Mouse (Mus musculus) right cerebral cortex, postnatal 10 days (tissue): ENCODE results near the gene Ythdf1.

Experiments
- DNase-seq, 2 experiments: peaks; one replicate each; pipeline ENCODE4 v3.0.0; 2021; ENCODE audit warnings: low spot score in 2 of 2

The Ythdf1 gene

GRCm38 (mm10) chr2:180910928-180911327 lies 9.8 kb downstream of the Ythdf1 start:
- DNase-seq, result no peak

- DNase-seq, result no peak
Observed at GRCm38 (mm10) chr2:180905556-180906221, 15.1 kb downstream of the Ythdf1 start.

DNA sequence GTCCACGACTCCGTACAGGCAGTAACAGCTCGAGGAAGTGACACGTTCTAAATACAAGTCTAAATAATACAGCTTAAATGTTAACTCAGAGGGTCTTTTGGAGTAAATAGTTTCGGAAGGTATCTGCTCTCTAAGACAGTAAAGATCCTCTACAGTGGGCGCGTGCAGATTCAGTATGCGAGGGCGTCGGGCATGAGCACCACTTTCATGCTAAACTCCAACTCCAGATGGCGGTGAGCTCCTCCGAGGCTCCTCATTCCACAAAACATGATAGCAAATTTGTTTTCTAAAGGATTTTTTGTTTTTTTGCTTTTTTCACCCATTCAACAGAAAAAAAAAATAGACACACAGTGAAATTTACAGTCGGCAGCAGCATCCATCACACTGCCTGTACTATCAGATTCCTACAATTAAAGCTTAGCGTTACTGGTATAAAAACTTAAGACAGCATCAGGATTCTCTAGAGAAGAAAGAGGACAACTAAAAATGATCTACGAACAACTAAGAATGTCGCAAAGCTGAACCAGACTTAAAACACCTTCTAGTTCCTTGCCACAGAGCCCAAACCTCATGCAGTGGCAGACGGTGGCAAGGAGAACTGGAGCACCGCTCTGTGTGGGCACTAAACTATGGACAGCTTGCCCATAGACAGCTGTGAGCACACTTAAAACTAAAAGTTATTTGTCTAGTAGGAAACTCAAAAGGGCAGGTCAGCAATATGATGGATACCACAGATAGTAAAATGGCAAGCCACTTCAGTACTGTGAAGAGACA lies 16.1 kb downstream of the Ythdf1 start:
- DNase-seq, result peak in 1 of 2 experiments; percentile 28

- no peak for DNase-seq
Observed at GRCm38 (mm10) chr2:180902086-180902485, 18.7 kb downstream of the Ythdf1 start.

GRCm38 (mm10) chr2:180897857-180898256 lies 22.9 kb downstream of the Ythdf1 start:
- DNase-seq, result no peak

DNA sequence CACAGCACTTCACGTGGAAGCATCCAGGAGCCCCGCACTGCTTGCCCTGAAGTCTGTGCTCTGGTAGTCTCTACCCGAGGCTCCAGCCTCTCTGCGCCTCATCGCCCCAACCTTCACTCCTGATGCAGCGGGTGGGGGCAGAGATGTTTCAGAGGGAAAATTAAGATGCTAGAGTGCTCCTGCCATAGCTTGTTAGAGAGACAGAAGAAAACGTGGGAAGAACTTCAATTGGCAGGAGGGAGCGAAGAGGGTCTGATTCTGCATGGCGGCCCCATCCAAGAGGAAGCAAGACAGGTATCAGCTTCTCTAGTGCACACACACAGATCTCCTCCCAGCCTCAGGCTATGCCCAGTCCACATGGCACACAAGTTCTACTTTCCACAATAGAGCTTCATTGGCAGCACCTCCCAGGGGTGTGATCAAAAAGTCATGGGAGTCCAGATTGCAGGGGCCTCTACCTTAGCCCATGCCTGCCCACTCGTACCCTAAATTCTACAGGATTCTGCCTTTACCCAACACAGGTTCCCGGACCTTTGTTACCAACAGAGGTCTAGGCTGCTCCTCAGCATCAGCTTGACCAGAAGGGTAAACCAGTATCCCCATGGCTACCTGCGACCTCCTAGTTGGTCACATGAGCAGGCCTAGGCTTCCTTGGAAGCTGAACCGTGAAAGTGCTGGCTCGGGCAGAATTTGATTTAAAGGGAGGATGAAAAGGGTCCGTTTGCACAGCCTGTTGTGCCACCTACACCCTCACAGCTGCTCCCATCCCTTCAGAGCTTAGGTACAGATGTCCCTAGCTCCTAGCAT lies 23.7 kb downstream of the Ythdf1 start:
- peak; percentile 64 to 72 for DNase-seq

GRCm38 (mm10) chr2:180895837-180896525 lies 24.8 kb downstream of the Ythdf1 start:
- peak; percentile 52 to 68 for DNase-seq

DNA sequence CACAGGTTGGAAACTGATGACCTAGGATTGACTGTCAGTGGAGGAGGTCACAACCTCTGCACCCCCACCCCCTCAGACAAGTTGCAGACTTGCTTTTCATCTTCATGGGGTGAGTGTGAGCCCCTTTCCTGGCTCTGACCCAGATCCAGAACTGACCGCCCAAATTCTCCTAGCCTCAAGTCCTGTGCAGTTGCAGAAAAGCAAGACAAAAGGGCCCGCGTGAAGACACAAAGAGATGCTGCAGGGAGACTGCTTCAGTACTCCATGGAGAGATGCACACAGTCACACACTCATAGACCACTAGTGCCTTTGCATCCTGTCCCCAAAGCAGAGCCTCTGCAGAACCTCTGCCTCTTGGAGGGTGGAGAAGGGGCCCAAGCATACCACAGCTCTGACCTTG lies 25.4 kb downstream of the Ythdf1 start:
- DNase-seq, result peak; percentile 53 to 79

GRCm38 (mm10) chr2:180894734-180895133 lies 26.0 kb downstream of the Ythdf1 start:
- DNase-seq, result peak; percentile 95 to 96

- DNase-seq, result peak; percentile 71 to 78
Observed at GRCm38 (mm10) chr2:180894029-180894623, 26.6 kb downstream of the Ythdf1 start.

- peak; percentile 66 to 67 for DNase-seq
Observed at GRCm38 (mm10) chr2:180893537-180894028, 27.2 kb downstream of the Ythdf1 start.

DNA sequence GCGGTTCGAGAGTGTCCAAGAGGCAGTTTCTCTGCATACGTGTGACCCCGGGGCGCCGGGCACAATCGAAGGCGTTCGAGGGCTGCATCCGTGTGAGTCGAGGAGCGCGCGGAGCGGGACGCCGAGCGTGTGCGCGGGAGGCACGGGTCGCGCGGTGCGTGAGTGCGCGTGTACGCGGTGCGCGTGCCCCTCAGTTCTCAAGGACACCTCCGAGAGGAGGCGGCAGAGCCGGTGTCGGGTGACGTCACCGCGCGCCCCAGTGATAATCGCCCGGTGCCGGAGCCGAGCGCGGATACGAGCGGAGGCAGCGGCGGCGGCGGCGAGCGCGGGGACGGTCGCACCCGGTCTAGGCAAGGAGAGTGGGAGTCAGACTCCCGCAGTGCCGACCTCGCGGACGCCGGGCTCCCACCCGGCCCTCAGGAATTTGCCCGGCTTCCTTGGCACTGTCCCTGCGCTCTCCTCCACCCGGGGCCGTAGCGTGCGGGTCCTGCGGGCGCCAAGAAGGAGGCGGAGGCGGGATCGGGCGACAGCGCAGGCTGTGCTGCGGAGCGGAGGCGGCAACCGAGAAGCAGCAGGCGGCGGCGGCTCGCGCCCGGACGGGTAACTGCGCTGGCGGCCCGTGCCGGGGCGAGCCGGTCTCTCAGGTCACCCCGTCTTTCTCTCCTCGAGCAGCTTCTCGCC lies 27.8 kb downstream of the Ythdf1 start:
- peak; percentile 97 for DNase-seq

GRCm38 (mm10) chr2:180891835-180892323 lies 28.9 kb downstream of the Ythdf1 start:
- DNase-seq, result peak in 1 of 2 experiments; percentile 41

- DNase-seq, result peak; percentile 88 to 92
Observed at GRCm38 (mm10) chr2:180891075-180891834, 29.5 kb downstream of the Ythdf1 start.

GRCm38 (mm10) chr2:180890422-180891074 lies 30.2 kb downstream of the Ythdf1 start:
- DNase-seq, result peak; percentile 52 to 70

DNA sequence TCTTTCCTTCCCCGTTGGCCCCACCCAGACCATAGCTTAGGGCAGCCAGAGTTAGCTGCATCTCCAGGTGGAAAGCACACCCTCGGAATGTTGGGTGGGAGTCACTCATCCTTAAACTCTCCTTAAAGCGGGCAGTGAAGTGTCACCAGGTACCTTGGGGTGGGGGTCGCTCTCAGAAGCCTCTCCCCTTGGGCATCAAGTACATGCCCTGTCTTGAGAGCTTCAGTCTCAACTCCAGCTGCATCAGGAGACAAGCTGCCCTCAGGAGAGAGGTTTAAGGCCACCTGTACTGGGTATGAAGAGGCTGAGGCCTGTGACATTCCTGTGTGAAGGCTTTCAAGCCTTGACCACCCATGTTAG lies 30.8 kb downstream of the Ythdf1 start:
- DNase-seq, result no peak

DNA sequence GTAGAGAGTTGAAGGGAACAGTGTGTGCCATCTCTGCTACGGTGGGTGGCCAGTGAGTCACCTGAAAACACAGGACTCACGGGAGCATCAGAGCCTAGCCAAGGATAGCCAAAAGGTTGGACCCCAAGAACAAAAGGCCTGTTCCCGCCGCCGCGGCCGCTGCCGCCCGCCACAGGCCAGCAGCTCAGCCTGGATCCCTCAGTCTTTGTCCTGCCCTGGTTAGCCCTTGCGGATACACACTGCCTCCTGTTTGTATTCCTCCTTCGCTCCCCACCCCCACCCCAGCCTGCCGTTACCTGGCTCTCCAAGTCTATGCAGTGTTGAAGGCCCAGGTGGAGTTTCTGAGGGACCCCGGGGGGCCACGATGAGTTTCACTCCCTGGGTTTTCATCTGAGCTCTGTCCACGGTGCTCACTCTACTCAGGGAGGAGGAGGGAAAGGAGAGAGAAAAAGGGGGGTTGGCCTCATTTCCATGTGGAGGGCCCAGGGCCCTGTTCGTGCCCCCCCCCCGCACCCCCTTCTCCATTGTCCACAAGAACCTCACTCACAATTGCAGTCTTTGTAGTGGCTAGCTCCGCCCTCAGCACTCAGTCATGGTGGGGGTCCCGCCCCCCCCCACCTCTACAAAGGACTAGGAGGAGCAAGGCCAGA lies 31.4 kb downstream of the Ythdf1 start:
- peak in 1 of 2 experiments; percentile 20 for DNase-seq

DNA sequence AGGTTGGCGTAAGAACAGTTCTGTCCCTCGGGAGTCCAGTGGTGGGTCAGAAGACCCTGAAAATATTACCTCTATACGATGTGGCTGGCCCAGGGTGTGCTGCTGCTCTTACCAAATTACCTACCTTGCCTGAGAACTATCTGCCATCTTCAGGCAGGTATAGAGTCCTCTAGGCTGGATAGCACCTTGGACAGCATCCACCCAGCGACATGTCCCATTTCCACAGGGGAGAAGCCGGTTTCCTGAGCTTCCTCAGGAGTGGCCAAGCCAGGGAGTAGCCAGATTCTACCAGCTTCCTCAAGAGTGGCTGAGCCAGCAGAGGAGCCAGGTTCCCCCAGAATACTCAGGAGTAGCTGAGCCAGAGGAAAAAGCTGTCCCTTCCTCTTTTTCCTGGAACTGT lies 35.5 kb downstream of the Ythdf1 start:
- no peak for DNase-seq

DNA sequence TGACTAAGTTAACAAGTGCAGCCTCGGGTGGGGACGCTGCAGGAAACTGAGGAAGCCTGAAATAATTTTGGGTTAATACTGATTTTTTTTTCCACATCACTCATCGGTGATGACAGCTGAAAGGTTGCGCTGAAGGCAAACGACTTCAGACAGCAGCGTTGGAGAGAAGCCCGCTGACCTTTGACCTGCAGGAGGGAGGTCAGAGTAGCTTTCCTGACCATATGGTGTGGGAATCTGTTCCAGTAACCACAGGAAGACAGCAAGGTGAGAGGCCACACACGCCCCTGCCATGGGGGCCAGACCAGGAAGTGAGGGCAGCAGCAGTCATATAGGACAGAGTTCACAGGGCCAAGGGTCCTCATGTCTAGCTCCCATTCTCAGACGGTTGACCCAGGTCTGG lies 39.5 kb downstream of the Ythdf1 start:
- no peak for DNase-seq
